Mouse (Mus musculus): ENCODE measurements around the gene Zmynd8.

Zmynd8 gene

GRCm38 (mm10) chr2:165748426-165748825 lies 150.4 kb downstream of the Zmynd8 start:
- no peak for DNase-seq (ENCODE audit: low spot score in 2 of 2)

GRCm38 (mm10) chr2:165747975-165748374 lies 150.8 kb downstream of the Zmynd8 start:
- DNase-seq (ENCODE audit: low spot score in 2 of 2), result no peak

GRCm38 (mm10) chr2:165745306-165746098 lies 153.3 kb downstream of the Zmynd8 start:
- DNase-seq (ENCODE audit: low spot score in 2 of 2), result no peak

- DNase-seq (ENCODE audit: low spot score in 2 of 2), result no peak
These were observed 156.5 kb downstream of the Zmynd8 start for GRCm38 (mm10) chr2:165742210-165742786.

- no peak for DNase-seq (ENCODE audit: low spot score in 2 of 2)
These were observed 157.2 kb downstream of the Zmynd8 start for GRCm38 (mm10) chr2:165741526-165742050.

GRCm38 (mm10) chr2:165740982-165741381 lies 157.8 kb downstream of the Zmynd8 start:
- DNase-seq (ENCODE audit: low spot score in 2 of 2), result no peak

GRCm38 (mm10) chr2:165740381-165740780 lies 158.4 kb downstream of the Zmynd8 start:
- DNase-seq (ENCODE audit: low spot score in 2 of 2), result no peak

GRCm38 (mm10) chr2:165736297-165736696 lies 162.5 kb downstream of the Zmynd8 start:
- no peak for DNase-seq (ENCODE audit: low spot score in 2 of 2)

Data from right cerebral cortex, postnatal 36 days (tissue).